Mouse (Mus musculus) T-helper 1 cell (primary cell): ENCODE data around the gene Naa38.

Source experiments
- in situ Hi-C: fragments of 300-600 bp; cut with MboI, MseI; formaldehyde crosslinking; loops from one replicate; pipeline ENCODE4 v1.15.1; 2025; ENCODE audit warnings: high pct_unique_total_duplicates

Naa38 gene

GRCm38 (mm10) chr11:69413221-69414181 lies 18.2 kb downstream of the Naa38 start, which contains the start of gene Kdm6b:
Gene Kdm6b (minus strand): TSS chr11:69413675.
- in situ Hi-C loops: loop anchor here (10.0 kb wide), 2 partner anchors 571 to 601 kb away; partner anchors contain the start of genes Acadvl, Ctdnep1, Dlg4 and Elp5

- in situ Hi-C loops: loop anchor here (10.0 kb wide), 2 partner anchors 570 to 600 kb away; partner anchors contain the start of genes Acadvl, Ctdnep1, Dlg4 and Elp5
Observed at GRCm38 (mm10) chr11:69414421-69415326, 19.4 kb downstream of the Naa38 start.

GRCm38 (mm10) chr11:69415327-69415667 lies 20.0 kb downstream of the Naa38 start:
- in situ Hi-C loops: loop anchor here (10.0 kb wide), 2 partner anchors 570 to 600 kb away; partner anchors contain the start of genes Acadvl, Ctdnep1, Dlg4 and Elp5

GRCm38 (mm10) chr11:69415668-69416451 lies 20.6 kb downstream of the Naa38 start:
- in situ Hi-C loops: loop anchor here (10.0 kb wide), 2 partner anchors 569 to 599 kb away; partner anchors contain the start of genes Acadvl, Ctdnep1, Dlg4 and Elp5

GRCm38 (mm10) chr11:69416509-69416908 lies 21.2 kb downstream of the Naa38 start:
- in situ Hi-C loops: loop anchor here (10.0 kb wide), 2 partner anchors 568 to 598 kb away; partner anchors contain the start of genes Acadvl, Ctdnep1, Dlg4 and Elp5

GRCm38 (mm10) chr11:69416921-69417448 lies 21.7 kb downstream of the Naa38 start:
- in situ Hi-C loops: loop anchor here (10.0 kb wide), 2 partner anchors 568 to 598 kb away; partner anchors contain the start of genes Acadvl, Ctdnep1, Dlg4 and Elp5

GRCm38 (mm10) chr11:69417449-69418384 lies 22.4 kb downstream of the Naa38 start:
- in situ Hi-C loops: loop anchor here (10.0 kb wide), 2 partner anchors 567 to 597 kb away; partner anchors contain the start of genes Acadvl, Ctdnep1, Dlg4 and Elp5

GRCm38 (mm10) chr11:69418481-69419442 lies 23.5 kb downstream of the Naa38 start:
- in situ Hi-C loops: loop anchor here (10.0 kb wide), 2 partner anchors 566 to 596 kb away; partner anchors contain the start of genes Acadvl, Ctdnep1, Dlg4 and Elp5

GRCm38 (mm10) chr11:69419443-69419812 lies 24.1 kb downstream of the Naa38 start:
- in situ Hi-C loops: loop anchor here (10.0 kb wide), 2 partner anchors 565 to 595 kb away; partner anchors contain the start of genes Acadvl, Ctdnep1, Dlg4 and Elp5

GRCm38 (mm10) chr11:69419813-69420553 lies 24.7 kb downstream of the Naa38 start:
- in situ Hi-C loops: loop anchor here (10.0 kb wide), 2 partner anchors 565 to 595 kb away; partner anchors contain the start of genes Acadvl, Ctdnep1, Dlg4 and Elp5

- in situ Hi-C loops: no loop called here
Observed at GRCm38 (mm10) chr11:69420554-69421000, 25.3 kb downstream of the Naa38 start.

- in situ Hi-C loops: no loop called here
Observed at GRCm38 (mm10) chr11:69421131-69421977, 26.1 kb downstream of the Naa38 start.

- in situ Hi-C loops: no loop called here
Observed at GRCm38 (mm10) chr11:69422842-69423241, 27.6 kb downstream of the Naa38 start.

GRCm38 (mm10) chr11:69423885-69424284 lies 28.6 kb downstream of the Naa38 start:
- in situ Hi-C loops: no loop called here

GRCm38 (mm10) chr11:69426246-69426645 lies 31.0 kb downstream of the Naa38 start:
- in situ Hi-C loops: no loop called here

GRCm38 (mm10) chr11:69428751-69429150 lies 33.5 kb downstream of the Naa38 start:
- in situ Hi-C loops: no loop called here
